Mouse (Mus musculus) granulocyte monocyte progenitor cell, adult 5-6 weeks (primary cell): ENCODE data around the gene D930048N14Rik. TPM values are rescaled to one million over a fixed set of nuclear protein-coding genes. Genes with fewer than 3 reads are reported as not detected.

ENCODE experiments used
- ATAC-seq: replicated peaks from 2 replicates; pipeline ENCODE4 v1.8.0; 2016; ENCODE audit warnings: mild to moderate bottlenecking, moderate TSS enrichment, inconsistent platforms; ENCODE audit not compliant: poor library complexity, severe bottlenecking
- total RNA-seq, 2 experiments: library from RNA; stranded (forward) in 1 of 2; stranded (reverse) in 1 of 2; fragments of 200-712, 200-1000 nt in 1 of 2; fragments of >200 nt in 1 of 2; fragmentation: Nextera tagmentation in 1 of 2; gene quantifications; 2 replicates each; pipeline ENCODE4 v1.2.3; 2014 to 2017

The D930048N14Rik gene
- total RNA-seq, 2 experiments from 2014 or later = 0.15 TPM; not detected in 1

GRCm38 (mm10) chr11:51649111-51649888, 1.5 kb upstream of the D930048N14Rik start:
- no peak for ATAC-seq

GRCm38 (mm10) chr11:51649889-51650199, 910 bp upstream of the D930048N14Rik start:
- ATAC-seq = peak; percentile 42

GRCm38 (mm10) chr11:51650261-51650660, 493 bp upstream of the D930048N14Rik start:
- ATAC-seq = peak; percentile 13

GRCm38 (mm10) chr11:51652889-51653418, 2.2 kb downstream of the D930048N14Rik start:
- ATAC-seq = no peak

- ATAC-seq = no peak
Measured at GRCm38 (mm10) chr11:51653736-51654135, 3.0 kb downstream of the D930048N14Rik start.

GRCm38 (mm10) chr11:51654891-51655290, 4.1 kb downstream of the D930048N14Rik start:
- ATAC-seq = no peak

- ATAC-seq = no peak
Measured at GRCm38 (mm10) chr11:51656798-51657521, 6.2 kb downstream of the D930048N14Rik start.

GRCm38 (mm10) chr11:51658291-51658690, 7.5 kb downstream of the D930048N14Rik start:
- ATAC-seq = no peak

- 0 out of 2 replicates have a peak, but pooled peaks have one; percentile 30 for ATAC-seq
Measured at GRCm38 (mm10) chr11:51658705-51659104, 8.0 kb downstream of the D930048N14Rik start.

- ATAC-seq = no peak
Measured at GRCm38 (mm10) chr11:51661867-51662365, 11.2 kb downstream of the D930048N14Rik start.

- ATAC-seq = no peak
Measured at GRCm38 (mm10) chr11:51662632-51663031, 11.9 kb downstream of the D930048N14Rik start.

- 0 out of 2 replicates have a peak, but pooled peaks have one; percentile 37 for ATAC-seq
Measured at GRCm38 (mm10) chr11:51664747-51665146, 14.0 kb downstream of the D930048N14Rik start.

GRCm38 (mm10) chr11:51670846-51671245, 20.1 kb downstream of the D930048N14Rik start:
- ATAC-seq = no peak

- ATAC-seq = no peak
Measured at GRCm38 (mm10) chr11:51671376-51671775, 20.6 kb downstream of the D930048N14Rik start.

- ATAC-seq = no peak
Measured at GRCm38 (mm10) chr11:51673291-51673690, 22.5 kb downstream of the D930048N14Rik start.

GRCm38 (mm10) chr11:51675386-51675785, 24.6 kb downstream of the D930048N14Rik start:
- ATAC-seq = no peak

GRCm38 (mm10) chr11:51677737-51678418, 27.1 kb downstream of the D930048N14Rik start:
- ATAC-seq = peak; percentile 82

- ATAC-seq = no peak
Measured at GRCm38 (mm10) chr11:51679466-51679865, 28.7 kb downstream of the D930048N14Rik start.

GRCm38 (mm10) chr11:51681324-51681975, 30.7 kb downstream of the D930048N14Rik start:
- ATAC-seq = peak; percentile 75

- ATAC-seq = no peak
Measured at GRCm38 (mm10) chr11:51681976-51682374, 31.2 kb downstream of the D930048N14Rik start.
